Mouse (Mus musculus): ENCODE measurements around the gene Fam174b. TPM values are rescaled to one million over a fixed set of nuclear protein-coding genes. Genes with fewer than 3 reads are reported as not detected.

Gene Fam174b
- total RNA-seq (2021), result 10 to 100 TPM in 1 of 2 experiments, 1 to 10 TPM in 1; 8.4 to 11.1 TPM
- long read RNA-seq, experiment 1, transcript Fam174b-201 (3 exons, 2,683 nt), result major isoform, 28 of 33 reads
- long read RNA-seq, experiment 1, partial matches to known transcripts, result 5 of 33 reads
- long read RNA-seq, experiment 1, other reads (novel, unspliced or antisense), result 0 of 33 reads
- long read RNA-seq, experiment 2, partial matches to known transcripts, result 0 of 3 reads
- long read RNA-seq, experiment 2, other reads (novel, unspliced or antisense), result 1 of 3 reads

- DNase-seq, result peak; percentile 67 to 78
These were observed at the start of gene Fam174b for GRCm38 (mm10) chr7:73740111-73741035. Gene Fam174b (plus strand): TSS chr7:73740302.

DNA sequence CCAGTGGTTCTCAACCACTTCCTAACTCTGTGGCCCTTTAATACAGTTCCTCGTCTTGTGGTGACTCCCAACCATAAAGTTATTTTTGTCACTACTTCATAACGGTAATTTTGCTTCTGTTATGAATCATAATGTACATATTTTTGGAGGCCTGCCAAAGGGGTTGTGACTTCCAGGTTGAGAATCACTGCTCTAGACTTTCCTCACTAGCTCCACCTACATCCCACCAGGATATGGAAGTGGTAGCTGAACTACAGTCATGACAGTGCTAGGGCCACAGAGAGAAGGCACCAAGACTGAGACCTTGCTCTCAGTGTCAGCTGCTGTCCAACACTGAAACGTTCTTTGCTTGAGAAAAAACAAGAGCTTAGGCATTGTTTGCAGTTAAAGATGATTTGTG, 43.0 kb upstream of the Fam174b start:
- no peak for DNase-seq

GRCm38 (mm10) chr7:73704305-73704704, 35.8 kb upstream of the Fam174b start:
- DNase-seq, result no peak

- DNase-seq, result no peak
These were observed 26.6 kb upstream of the Fam174b start for GRCm38 (mm10) chr7:73713506-73713905.

- peak in 1 of 2 experiments; percentile 18 for DNase-seq
These were observed 24.0 kb upstream of the Fam174b start for GRCm38 (mm10) chr7:73715928-73716749.

DNA sequence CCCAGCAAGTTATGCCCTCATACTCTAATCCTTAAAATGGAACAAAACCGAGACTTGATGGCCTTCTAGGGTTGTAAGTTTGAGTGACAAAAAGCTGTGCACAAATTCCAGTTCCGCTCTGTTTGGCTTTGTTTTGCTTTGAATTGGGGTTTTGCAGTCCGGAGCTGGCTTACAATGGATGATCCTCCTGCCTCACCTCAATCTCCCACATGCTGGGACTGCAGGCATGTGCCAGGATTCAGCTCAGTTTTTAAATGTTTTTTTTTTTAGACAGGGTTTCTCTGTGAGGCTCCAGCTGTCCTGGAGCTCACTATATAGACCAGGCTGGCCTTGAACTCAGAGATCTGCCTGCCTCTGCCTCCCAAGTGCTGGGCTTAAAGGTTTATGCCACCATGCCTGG, 23.3 kb upstream of the Fam174b start:
- no peak for DNase-seq

- DNase-seq, result peak in 1 of 2 experiments; percentile 25
These were observed 22.1 kb upstream of the Fam174b start for GRCm38 (mm10) chr7:73718031-73718430.

DNA sequence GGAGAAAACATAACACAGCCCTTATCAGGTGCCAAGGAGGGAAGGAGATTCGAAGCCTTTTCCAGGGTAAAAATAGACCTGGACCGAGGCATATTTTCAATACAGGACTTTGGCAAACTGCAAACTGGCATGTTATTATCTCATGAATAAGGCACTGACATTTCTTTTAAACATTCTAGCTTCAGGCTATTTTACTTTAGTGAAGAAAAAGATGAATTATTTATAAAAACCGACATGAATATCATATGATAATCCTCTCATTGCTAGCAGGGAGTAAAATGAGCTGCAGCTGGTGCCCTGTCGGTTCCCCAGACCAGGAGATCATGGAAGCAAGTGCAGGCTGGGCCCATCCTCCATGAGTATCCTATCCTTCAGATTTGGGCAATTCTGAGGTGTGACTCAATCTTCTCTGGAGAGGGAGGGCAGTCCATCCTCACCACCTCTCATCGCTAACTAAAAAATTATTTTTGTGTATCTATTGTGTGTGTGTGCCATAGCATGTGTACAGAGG, 21.6 kb upstream of the Fam174b start:
- DNase-seq, result no peak

DNA sequence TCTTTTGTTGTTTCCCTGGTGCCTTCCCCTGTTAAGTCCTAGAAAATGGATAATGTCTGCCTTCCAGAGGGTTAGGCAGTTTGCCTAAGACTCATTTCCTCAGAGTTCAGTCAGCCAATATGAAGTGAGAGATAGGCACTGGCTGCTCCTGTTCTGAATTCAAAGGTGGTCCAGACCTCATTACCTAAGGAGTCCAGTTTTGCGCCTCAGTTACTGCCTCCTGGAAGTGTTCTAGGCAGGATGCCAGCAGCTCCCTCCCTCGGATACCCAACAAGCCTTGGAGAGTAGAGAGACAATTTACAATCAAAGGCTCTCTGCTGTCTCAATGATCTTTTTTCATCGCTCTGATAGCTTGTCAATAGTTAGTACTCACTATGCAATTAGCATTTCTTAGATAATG, 19.1 kb upstream of the Fam174b start:
- peak in 1 of 2 experiments; percentile 29 for DNase-seq

DNA sequence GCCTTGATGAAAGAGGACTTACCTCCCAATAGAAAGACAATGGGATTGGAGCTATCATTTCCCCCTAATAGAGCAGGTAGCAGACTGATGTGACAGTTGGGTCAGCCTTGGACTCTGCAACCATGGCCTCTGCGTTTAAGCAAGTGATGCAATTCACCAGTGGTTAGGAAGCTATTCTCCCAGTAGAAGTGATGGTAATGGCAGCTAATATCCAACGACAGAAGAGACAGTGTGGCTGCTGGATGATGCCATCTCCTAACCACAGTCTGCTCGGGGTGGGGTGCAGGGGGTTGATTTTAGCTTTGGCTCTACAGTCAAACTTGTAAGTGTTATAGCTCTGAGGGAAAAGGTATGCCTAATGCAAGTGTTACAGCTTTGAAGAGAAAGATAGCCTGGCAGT, 18.3 kb upstream of the Fam174b start:
- no peak for DNase-seq

- no peak for DNase-seq
These were observed 10.2 kb upstream of the Fam174b start for GRCm38 (mm10) chr7:73729913-73730312.

DNA sequence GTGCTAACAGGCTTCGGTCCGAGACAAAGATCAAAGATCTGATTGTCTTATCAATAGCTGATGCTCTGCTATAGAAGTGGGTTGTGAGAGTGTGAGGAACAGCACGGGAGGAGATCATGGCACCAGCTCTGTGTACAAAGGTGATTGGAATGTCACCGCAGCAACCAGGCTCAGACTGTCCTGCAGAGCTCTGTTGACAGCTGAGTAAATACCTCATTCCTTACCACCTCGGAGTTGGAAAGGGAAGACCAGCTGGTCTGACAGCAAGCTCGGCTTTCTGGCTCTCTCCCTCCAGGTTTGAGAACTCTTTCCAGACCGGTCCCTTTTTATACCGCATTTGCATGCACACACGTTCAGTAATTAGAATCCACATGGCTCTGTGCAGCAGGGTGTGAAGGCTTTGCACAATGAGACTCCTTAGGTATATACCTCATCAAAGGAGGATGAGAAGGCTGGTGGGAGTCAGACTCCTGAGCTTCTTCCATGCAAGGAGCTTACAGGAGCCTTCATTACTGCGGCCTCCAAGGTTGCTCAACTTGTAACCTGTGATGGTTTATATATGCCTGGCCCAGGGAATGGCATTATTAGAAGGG, 9.6 kb upstream of the Fam174b start:
- no peak for DNase-seq

DNA sequence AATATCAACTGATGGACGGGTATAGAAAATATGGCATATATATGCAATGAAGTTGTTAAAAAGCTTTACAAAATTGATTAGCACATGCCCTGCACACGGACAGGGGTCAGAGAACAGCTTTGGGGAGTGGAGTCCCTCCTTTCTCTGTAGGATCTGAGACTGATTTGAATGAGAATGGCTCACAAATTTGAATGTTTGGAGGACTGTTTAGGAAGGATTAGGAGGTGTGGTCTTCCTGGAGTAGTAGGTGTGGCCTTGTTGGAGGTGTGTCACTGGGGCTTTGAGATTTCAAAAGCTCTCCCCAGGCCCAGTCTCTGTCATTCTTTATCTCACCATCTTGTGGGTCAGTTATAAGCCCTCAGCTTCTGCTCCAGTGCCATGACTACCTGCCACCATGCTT, 4.1 kb upstream of the Fam174b start:
- DNase-seq, result no peak

GRCm38 (mm10) chr7:73741392-73741791, 1.3 kb downstream of the Fam174b start:
- DNase-seq, result no peak

DNA sequence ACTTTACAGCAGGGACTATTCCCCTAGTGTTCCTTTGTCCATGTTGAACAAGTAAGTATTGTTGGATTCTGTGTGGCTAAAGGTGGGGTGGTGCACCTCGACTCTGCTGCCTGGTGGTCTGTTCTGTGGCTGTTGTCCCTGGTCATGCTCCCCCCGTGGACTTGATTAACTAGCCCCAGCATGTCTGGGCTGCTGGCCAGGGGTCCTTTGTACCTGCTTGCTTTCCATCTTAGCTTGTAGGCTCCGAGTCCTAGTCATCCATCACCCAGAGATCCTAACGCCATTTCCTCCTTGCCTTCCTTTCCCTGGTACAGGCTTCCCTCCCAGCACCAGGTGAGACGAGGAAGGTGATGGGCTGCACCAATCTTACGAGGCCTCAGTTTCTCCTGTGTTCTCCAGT, 1.7 kb downstream of the Fam174b start:
- no peak for DNase-seq

DNA sequence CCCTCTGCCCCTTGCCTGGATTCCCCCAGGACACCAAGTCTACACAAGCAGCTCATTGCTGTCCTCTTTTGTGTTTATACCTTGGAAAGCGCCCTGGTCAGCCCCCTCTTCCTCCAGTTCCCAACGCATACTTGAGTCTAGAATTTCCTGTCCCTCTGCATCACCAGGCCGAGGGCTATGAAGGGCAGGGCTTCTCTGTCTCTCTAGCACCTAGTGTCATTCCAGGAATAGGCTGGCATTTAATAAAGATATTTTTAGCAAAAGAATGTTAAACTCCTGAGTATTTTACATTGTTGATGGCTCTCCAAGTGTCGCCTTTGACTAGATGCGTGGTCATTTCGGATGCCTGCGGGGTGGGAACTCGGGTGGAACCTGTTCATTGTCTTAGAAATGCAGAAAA, 3.0 kb downstream of the Fam174b start:
- DNase-seq, result no peak

DNA sequence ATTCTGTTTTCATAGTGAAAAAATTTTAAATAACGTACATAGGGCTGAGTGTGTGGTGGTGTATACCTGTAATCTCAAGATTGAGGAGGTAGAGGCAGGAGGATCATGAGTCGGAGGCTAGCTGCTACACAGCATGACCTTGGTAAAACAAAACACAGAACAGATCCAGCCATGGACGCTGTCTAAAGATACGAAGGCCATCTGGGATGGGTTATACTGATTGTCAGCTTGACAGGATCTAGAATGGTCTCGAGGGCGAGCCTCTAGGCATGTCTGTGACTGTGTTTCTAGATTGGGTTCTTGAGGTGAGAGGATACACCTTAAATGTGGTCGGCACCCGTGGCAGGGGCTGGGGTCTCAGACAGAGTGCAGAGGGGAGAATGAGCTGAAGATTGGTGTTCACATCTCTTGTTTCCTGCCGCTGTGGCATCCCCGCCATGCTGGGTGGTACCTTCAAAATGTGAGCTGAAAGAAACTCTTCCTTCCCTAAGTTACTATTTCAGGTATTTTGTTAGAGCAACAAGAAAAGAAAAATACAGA, 3.8 kb downstream of the Fam174b start:
- no peak for DNase-seq

GRCm38 (mm10) chr7:73745903-73746302, 5.8 kb downstream of the Fam174b start:
- no peak for DNase-seq

GRCm38 (mm10) chr7:73746836-73747235, 6.7 kb downstream of the Fam174b start:
- DNase-seq, result no peak

GRCm38 (mm10) chr7:73747531-73747930, 7.4 kb downstream of the Fam174b start:
- no peak for DNase-seq

GRCm38 (mm10) chr7:73748437-73749108, 8.5 kb downstream of the Fam174b start:
- DNase-seq, result no peak
